Mouse (Mus musculus) stomach, embryonic 14.5 days (tissue): Measurements from ENCODE around the gene Mapk8ip2. TPM values are rescaled to one million over a fixed set of nuclear protein-coding genes. Genes with fewer than 3 reads are reported as not detected.

Experiments
- ATAC-seq: fragments of 200-750 bp; cut with Nextera tagmentation; 2 replicates; pipeline ENCODE4 v1.8.0; 2017; ENCODE audit warnings: low read depth, moderate TSS enrichment; ENCODE audit not compliant: insufficient number of reproducible peaks, insufficient read depth, low FRiP score
- H3K27ac ChIP-seq: fragments of 300-500 bp; sonication (generic); 2 replicates; pipeline ENCODE4 v1.5.1; 2014; ENCODE audit warnings: mild to moderate bottlenecking, low read length, moderate library complexity, mixed read lengths
- H3K27me3 ChIP-seq: fragments of 300-500 bp; sonication (generic); 2 replicates; pipeline ENCODE4 v1.6.1; 2014; ENCODE audit warnings: low read length, control low read depth, mixed read lengths; ENCODE audit not compliant: control insufficient read depth, insufficient read depth
- H3K36me3 ChIP-seq: fragments of 300-500 bp; sonication (generic); 2 replicates; pipeline ENCODE4 v1.6.1; 2014; ENCODE audit warnings: mild to moderate bottlenecking, control low read depth, low read length, moderate library complexity, mixed read lengths; ENCODE audit not compliant: control insufficient read depth, insufficient read depth
- H3K4me1 ChIP-seq: fragments of 300-500 bp; sonication (generic); 2 replicates; pipeline ENCODE4 v1.6.1; 2014; ENCODE audit warnings: low read length, control low read depth, mixed read lengths; ENCODE audit not compliant: control insufficient read depth, insufficient read depth
- H3K4me2 ChIP-seq: fragments of 300-500 bp; sonication (generic); replicated peaks from 2 replicates; pipeline ENCODE4 v1.6.1; 2014; ENCODE audit warnings: low read depth, low read length, control low read depth
- H3K4me3 ChIP-seq: fragments of 300-500 bp; sonication (generic); 2 replicates; pipeline ENCODE4 v1.5.1; 2014; ENCODE audit warnings: low read depth, low read length, control low read depth
- H3K9ac ChIP-seq: fragments of 300-500 bp; sonication (generic); replicated peaks from 2 replicates; pipeline ENCODE4 v1.6.1; 2014; ENCODE audit warnings: low read depth, mild to moderate bottlenecking, control low read depth, low read length, moderate library complexity, mixed read lengths
- H3K9me3 ChIP-seq: fragments of 300-500 bp; sonication (generic); 2 replicates; pipeline ENCODE4 v1.6.1; 2016; ENCODE audit warnings: low read depth, low read length, control low read depth; ENCODE audit not compliant: control insufficient read depth
- WGBS: fragments of 180-500 bp; shearing (Covaris S2); extraction: QIAGEN DNeasy Blood & Tissue Kit; methylation state at CpG from one replicate; pipeline ENCODE4 v1.1.7; 2014; 5-methylcytosine and 5-hydroxymethylcytosine counted together
- polyA plus RNA-seq: library from polyadenylated mRNA; unstranded; fragments of >200 nt; fragmentation: Nextera tagmentation; extraction: Ambion mirVana; gene quantifications from 2 replicates; pipeline ENCODE4 v1.2.1, GENCODE M21; 2014

Gene Mapk8ip2
- polyA plus RNA-seq, 1 experiment from 2014 or later = 4.0 TPM

DNA sequence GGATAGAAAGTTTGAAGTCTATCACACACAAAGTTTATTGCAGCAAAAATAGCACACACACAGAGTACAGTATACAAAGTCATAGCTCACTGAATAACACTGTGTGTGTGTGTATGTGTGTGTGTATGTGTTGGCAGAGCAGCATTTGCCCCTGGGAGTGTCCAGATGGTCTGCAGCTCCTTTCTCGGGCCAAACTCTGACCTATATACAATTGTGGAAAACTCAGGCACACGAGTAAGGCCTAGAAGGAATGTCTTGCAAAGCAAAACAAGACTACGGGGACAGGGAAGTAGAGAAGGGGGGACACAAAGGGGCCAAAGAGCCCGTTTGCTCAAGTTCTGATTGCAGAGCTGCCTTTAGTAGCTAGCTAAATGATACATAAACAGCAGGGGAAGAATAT is 20.8 kb upstream of the Mapk8ip2 start:
- no peaks in the 10 kb centered on the region for H3K9me3 ChIP-seq
- H3K36me3 ChIP-seq = no peaks in the 10 kb centered on the region
- H3K9ac ChIP-seq = no peak overlapping the region
- WGBS = 72% methylated on average over 4 of the region's 4 CpGs
- ATAC-seq = no peak
- H3K27ac ChIP-seq = no peak overlapping the region
- no peak overlapping the region for H3K4me2 ChIP-seq
- no peak overlapping the region for H3K4me3 ChIP-seq
- no peaks in the 10 kb centered on the region for H3K27me3 ChIP-seq
- H3K4me1 ChIP-seq = no peaks in the 10 kb centered on the region

DNA sequence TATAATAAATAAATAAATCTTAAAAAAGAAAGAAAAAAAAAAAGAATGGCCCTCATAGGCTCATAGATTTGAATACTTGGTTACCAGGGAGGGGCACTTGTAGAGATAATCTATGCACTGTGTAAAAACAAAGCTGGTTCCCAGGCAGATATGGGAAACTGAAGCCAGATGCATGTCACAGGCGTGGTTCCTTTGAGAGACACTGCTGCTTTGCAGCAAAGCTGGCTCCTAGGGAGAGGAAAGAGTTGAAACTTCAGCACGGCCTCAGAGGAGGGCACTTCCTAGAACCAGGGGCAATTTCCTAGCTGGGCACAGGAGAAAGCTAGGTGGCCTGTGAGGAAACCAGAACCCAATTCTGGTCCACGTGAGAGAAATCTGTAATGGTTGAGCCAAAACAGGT is 19.6 kb upstream of the Mapk8ip2 start:
- no peaks in the 10 kb centered on the region for H3K4me1 ChIP-seq
- H3K9ac ChIP-seq = no peak overlapping the region
- H3K27me3 ChIP-seq = no peaks in the 10 kb centered on the region
- H3K4me2 ChIP-seq = no peak overlapping the region
- ATAC-seq = no peak
- WGBS = 70% methylated on average over 3 of the region's 3 CpGs
- H3K9me3 ChIP-seq = no peaks in the 10 kb centered on the region
- no peak overlapping the region for H3K27ac ChIP-seq
- H3K4me3 ChIP-seq = no peak overlapping the region
- no peaks in the 10 kb centered on the region for H3K36me3 ChIP-seq

DNA sequence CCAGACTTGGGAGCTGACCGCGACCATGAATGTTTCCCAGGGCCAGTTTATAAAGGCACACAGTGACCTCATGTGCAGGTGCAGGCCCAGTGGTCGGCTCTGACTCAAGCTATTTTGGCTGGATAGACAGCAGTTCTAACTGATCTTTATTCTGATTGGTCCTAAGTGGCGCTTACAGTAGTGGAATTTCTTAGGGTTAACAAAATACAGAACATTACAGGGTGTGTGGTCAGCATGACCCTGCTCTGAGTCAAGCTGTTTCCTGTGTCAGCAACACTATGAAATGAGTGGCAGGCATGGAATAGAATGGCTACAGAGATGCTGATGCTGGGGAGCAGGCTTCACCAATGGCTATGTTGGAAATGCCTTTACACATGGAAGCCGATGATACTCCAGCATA is 17.8 kb upstream of the Mapk8ip2 start:
- 79% methylated on average over 5 of the region's 5 CpGs for WGBS
- Histone ChIP-seq H3K4me1 (no peaks in the 10 kb centered on the region), H3K9me3 (no peaks in the 10 kb centered on the region), H3K27ac (no peak overlapping the region), H3K4me3 (no peak overlapping the region), H3K27me3 (no peaks in the 10 kb centered on the region), H3K4me2 (no peak overlapping the region), H3K9ac (no peak overlapping the region), H3K36me3 (no peaks in the 10 kb centered on the region)
- no peak for ATAC-seq

DNA sequence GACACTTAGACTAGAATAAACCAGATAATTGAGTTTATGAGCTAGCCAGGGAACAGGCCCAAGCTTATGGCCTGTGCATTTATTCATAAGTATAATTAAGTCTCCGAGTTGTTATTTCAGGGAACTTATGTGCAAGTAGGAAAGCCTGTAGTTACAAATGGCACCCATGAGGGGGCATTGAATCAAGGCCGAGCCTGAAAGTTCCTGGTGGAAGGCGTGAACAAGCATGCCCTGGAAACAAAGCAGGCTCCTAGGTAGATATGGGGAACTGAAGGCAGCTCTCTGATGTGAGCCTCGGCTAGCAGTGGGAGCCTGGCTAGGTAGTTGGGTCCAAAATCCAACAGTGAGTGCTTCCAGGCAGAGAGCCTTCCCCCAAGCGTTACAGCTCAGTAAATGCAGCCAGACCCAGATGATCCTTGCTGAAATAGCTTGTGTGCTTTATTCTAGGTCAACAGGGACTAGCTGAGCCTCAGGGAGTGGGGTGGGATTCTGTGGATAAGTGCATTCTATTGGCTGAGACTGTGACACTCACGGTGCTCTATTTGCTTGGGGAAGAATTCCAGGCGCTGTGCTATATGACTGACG is 11.1 kb upstream of the Mapk8ip2 start:
- H3K27ac ChIP-seq = no peak overlapping the region
- 36% methylated on average over 8 of the region's 8 CpGs for WGBS
- no peak overlapping the region for H3K9ac ChIP-seq
- no peak overlapping the region for H3K4me3 ChIP-seq
- no peak overlapping the region for H3K4me2 ChIP-seq
- no peaks in the 10 kb centered on the region for H3K4me1 ChIP-seq
- H3K27me3 ChIP-seq = no peaks in the 10 kb centered on the region
- no peak for ATAC-seq
- no peaks in the 10 kb centered on the region for H3K36me3 ChIP-seq
- H3K9me3 ChIP-seq = no peaks in the 10 kb centered on the region

DNA sequence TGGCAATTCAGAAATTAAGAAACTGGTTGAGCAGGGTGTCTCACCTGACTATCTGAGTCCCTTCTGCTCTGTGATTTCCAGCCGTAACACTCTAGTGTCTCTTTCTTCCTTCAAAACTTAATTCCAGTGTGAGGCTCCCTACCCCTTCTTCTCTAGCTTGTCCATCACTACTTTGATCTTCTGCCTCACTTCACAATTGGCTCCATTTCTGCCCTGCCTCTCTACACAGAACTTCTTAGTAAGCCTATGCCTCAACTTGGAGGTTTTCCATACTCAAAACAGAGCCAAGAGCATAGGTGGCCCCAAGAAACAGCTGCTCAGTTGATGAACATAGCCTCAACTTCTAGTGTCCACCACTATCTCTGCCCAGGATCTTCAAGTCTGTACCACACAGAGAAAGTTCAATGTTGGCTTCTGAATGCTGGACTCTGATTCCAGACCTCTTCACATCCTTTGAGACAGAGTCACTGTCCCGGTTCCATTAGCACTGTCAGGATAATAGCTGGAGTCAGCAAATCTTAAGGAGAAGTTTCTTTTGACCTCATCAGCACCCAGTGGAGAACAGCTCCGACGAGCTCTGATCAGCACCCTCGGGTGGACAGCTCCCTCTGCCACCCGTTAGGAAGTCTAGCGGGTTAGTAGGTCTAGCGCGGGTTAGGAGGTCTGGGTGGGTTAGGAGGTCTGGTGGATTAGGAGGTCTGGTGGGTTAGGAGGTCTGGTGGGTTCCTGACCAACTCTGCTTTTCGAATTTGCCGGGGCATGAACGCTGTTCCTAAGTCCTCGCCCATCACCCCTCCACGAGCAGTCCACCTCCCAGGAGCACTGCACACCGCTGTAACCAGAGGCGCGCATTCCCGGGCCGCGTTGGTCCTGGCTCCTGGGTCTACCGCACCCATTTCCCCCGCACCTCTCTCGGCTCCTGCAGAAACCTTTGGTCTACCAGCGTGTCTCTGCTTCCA is 528 bp upstream of the Mapk8ip2 start:
- peak; percentile 40; the same call in 1 of the 2 replicates for ATAC-seq
- H3K9ac ChIP-seq = no peak overlapping the region
- no peaks in the 10 kb centered on the region for H3K36me3 ChIP-seq
- H3K9me3 ChIP-seq = no peaks in the 10 kb centered on the region
- peak overlapping the region; percentile 92 for H3K4me2 ChIP-seq
- H3K27me3 ChIP-seq = 0 out of 2 replicates have a peak, but pooled peaks cover 4% of the 10 kb centered on the region
- H3K27ac ChIP-seq = no peak overlapping the region
- 5% methylated on average over 24 of the region's 24 CpGs for WGBS
- peak overlapping the region; percentile 40 for H3K4me3 ChIP-seq
- peaks cover 5% of the 10 kb centered on the region; the same call in 1 of the 2 replicates for H3K4me1 ChIP-seq

DNA sequence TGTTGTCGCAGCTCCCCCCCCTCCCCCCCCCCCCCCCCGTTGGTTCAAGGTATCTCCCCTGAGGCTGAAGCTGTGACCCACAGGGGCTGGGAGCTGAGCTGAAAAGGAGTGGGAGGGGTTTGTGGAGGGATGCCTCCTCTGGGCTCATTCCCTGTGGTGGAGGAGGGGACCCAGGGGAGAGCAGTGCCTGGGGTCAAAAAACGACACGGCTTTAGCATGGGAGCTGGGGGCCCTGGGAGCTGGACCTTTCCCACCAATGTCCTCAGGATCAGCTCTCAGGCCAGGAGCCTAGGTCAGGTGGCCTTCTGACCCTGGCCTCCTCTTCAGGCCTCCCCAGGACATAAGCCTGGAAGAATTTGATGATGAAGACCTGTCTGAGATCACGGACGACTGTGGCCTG is 1.1 kb downstream of the Mapk8ip2 start:
- no peak for ATAC-seq
- Histone ChIP-seq H3K9ac (no peak overlapping the region), H3K4me2 (peak overlapping the region; percentile 92; the same call in 1 of the 2 replicates), H3K27me3 (0 out of 2 replicates have a peak, but pooled peaks cover 4% of the 10 kb centered on the region), H3K9me3 (no peaks in the 10 kb centered on the region), H3K4me3 (no peak overlapping the region), H3K27ac (no peak overlapping the region), H3K36me3 (no peaks in the 10 kb centered on the region), H3K4me1 (peaks cover 5% of the 10 kb centered on the region; the same call in 1 of the 2 replicates)
- 30% methylated on average over 5 of the region's 6 CpGs for WGBS

DNA sequence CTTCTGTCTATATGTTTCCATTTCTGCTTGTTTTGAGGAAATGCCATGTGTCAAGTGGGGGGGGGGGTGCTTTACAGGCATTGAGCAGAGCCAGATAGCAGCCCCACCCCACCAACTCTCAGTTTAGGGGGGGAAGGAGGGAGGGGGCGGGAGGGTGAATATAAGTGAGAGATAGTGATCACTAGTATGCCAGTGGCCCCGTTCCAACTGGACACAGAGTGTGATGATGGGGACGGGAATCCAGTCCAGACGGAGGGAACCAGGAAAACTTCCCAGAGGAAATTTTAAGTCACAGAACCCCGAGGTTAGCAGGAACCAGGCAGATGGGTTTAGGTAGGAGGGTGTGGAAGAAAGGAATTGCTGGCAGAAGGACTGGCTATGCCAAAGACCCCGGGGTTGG is 1.9 kb downstream of the Mapk8ip2 start:
- 67% methylated on average over 6 of the region's 6 CpGs for WGBS

DNA sequence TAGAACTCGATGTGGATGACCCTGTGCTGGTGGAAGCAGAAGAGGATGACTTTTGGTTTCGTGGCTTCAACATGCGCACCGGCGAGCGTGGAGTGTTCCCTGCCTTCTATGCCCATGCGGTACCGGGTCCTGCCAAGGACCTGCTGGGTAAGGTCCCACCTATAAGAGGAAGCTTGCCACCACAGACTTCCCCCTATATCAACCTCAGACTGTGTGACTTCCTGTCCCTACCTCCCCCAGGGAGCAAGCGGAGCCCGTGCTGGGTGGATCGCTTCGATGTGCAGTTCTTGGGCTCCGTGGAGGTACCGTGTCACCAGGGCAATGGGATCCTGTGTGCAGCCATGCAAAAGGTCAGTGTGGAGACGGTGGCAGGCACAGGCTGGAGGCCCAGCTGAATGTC is 5.2 kb downstream of the Mapk8ip2 start:
- Histone ChIP-seq H3K27me3 (no peaks in the 10 kb centered on the region), H3K4me2 (no peak overlapping the region), H3K9ac (no peak overlapping the region), H3K27ac (no peak overlapping the region), H3K9me3 (no peaks in the 10 kb centered on the region), H3K4me1 (peaks cover under 1% of the 10 kb centered on the region; the same call in 1 of the 2 replicates), H3K36me3 (no peaks in the 10 kb centered on the region), H3K4me3 (no peak overlapping the region)
- no peak for ATAC-seq
- 91% methylated on average over 15 of the region's 15 CpGs for WGBS

More for the DNA sequence above, 1.9 kb downstream of the Mapk8ip2 start:
- ATAC-seq = no peak
- Histone ChIP-seq H3K9me3 (no peaks in the 10 kb centered on the region), H3K4me3 (no peak overlapping the region), H3K36me3 (no peaks in the 10 kb centered on the region), H3K27ac (no peak overlapping the region), H3K4me1 (peaks cover 5% of the 10 kb centered on the region; the same call in 1 of the 2 replicates), H3K27me3 (0 out of 2 replicates have a peak, but pooled peaks cover 4% of the 10 kb centered on the region), H3K9ac (no peak overlapping the region), H3K4me2 (no peak overlapping the region)
